Mouse (Mus musculus) bone marrow, adult 2 months (tissue): Measurements from ENCODE around the gene Pkp2. TPM values are rescaled to one million over a fixed set of nuclear protein-coding genes. Genes with fewer than 3 reads are reported as not detected.
"Not testable (repeated sequence)": the region's sequence is repeated elsewhere in the genome, so short reads cannot be mapped to it uniquely, and the experiment has no call there.

Experiments used
- H3K27ac ChIP-seq: fragments of 200-500 bp; 2 replicates; pipeline ENCODE4 v1.5.1; 2012; ENCODE audit warnings: low read depth, mild to moderate bottlenecking, control low read depth, inconsistent platforms, low read length; ENCODE audit not compliant: control insufficient read depth, poor library complexity, insufficient read depth
- H3K4me1 ChIP-seq: fragments of 200-500 bp; 2 replicates; pipeline ENCODE4 v1.6.1; 2011; ENCODE audit warnings: low read length; ENCODE audit not compliant: control insufficient read depth, insufficient read depth
- H3K4me3 ChIP-seq: fragments of 200-500 bp; replicated peaks from 2 replicates; pipeline ENCODE3; 2011; ENCODE audit warnings: mild to moderate bottlenecking, low read depth, low read length, control low read depth; ENCODE audit not compliant: control insufficient read depth
- CTCF ChIP-seq: fragments of 200-500 bp; IDR thresholded peaks from 2 replicates; pipeline ENCODE4 v1.5.1; 2011; ENCODE audit warnings: low read length, control low read depth; ENCODE audit not compliant: control insufficient read depth, insufficient read depth
- POLR2A ChIP-seq: fragments of 200-500 bp; IDR thresholded peaks from 2 replicates; pipeline ENCODE4 v1.6.1; 2011; ENCODE audit warnings: low read depth, mild to moderate bottlenecking, control low read depth, low read length, borderline replicate concordance; ENCODE audit not compliant: control insufficient read depth
- WGBS: fragments of 180-500 bp; shearing (Covaris S2); methylation state at CpG from one replicate; pipeline ENCODE4 v1.1.7; 2018; 5-methylcytosine and 5-hydroxymethylcytosine counted together
- polyA plus RNA-seq: library from polyadenylated mRNA; stranded (reverse); fragments of >200 nt; gene quantifications from 2 replicates; pipeline ENCODE4 v1.2.4, GENCODE M21; 2011; ENCODE audit warnings: low replicate concordance; ENCODE audit not compliant: missing spikeins, insufficient read depth, insufficient read length

The Pkp2 gene
- 2.7 TPM in 1 of 2 replicates, not detected in the other for polyA plus RNA-seq

DNA sequence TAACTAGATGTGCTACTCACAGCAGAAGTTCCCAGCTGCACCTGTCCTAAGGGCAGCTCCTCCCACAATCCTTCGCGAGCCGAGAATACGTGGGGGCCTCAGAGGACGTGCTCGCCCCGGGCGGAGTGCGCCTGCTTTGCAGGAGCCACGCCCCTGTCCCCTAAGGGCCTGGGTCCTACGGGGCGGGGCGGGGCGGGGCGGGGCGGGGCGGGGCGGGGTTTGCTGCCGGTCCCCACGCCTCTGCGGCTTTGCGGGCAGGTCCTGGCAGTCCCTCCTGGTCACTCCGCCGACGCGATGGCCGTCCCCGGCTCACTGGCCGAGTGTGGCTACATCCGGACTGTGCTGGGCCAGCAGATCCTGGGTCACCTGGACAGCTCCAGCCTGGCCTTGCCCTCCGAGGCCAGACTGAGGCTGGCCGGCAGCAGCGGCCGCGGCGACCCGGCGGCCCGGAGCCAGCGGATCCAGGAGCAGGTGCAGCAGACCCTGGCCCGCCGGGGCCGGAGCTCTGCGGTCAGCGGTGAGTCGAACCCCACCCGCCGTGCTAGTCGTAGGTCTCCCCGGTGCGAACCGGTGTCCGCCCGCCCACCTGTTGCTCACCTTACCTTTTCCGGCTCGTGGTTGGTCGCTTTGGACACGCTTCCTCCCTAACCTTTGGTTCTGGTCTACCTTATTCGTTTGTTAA is at the start of gene Pkp2:
Gene Pkp2, plus strand, starts transcription at position 240 of the 682 bp plus-strand sequence.
- Histone ChIP-seq H3K4me1 (no peaks in the 10 kb centered on the region), H3K4me3 (peak within 1 kb of the TSS; percentile 25), H3K27ac (no peak within 1 kb of the TSS)
- no peak for TF ChIP-seq POLR2A
- no peak for TF ChIP-seq CTCF
- under 1% methylated on average over 59 of the region's 59 CpGs for WGBS

DNA sequence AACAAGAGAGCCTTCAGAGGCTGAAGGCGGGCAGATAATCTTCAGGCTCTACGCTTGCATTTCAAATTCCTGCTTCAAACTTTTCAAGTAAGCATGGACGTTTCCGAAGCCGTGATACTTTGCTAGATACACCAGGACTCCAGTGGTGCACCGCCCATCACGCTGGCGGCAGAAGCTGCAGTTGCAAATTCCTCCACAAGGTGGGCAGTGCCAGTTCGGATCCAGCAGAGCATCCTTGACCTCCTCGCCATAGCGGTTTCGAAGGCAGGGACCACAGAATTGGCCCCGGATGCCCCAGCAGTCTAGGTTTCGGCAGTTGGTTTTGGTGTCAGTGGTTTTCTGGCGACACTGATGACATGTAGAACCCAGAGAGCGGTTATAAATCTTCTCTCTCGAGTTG is 15.7 kb upstream of the Pkp2 start:
- Histone ChIP-seq H3K4me3 (no peak overlapping the region), H3K27ac (no peak overlapping the region), H3K4me1 (no peaks in the 10 kb centered on the region)
- TF ChIP-seq CTCF (no peak), POLR2A (no peak)
- WGBS, result 60% methylated on average over 17 of the region's 17 CpGs

DNA sequence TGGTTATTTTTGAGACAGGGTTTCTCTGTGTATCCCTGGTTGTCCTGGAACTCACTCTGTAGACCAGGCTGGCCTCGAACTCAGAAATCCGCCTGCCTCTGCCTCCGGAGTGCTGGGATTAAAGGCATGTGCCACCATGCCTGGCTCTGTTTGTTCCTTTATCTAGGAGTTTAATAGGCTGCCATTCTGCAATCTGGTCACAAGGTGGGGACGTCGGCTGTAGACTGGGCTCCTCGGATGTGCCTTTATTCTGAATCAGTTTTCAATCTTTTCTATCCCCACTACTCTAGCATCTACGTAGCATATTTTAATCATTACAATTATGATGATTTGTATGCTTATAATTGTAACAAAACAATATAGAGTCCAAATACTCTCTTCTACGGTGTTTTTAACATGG is 11.1 kb upstream of the Pkp2 start:
- WGBS, result 29% methylated on average over 8 of the region's 8 CpGs
- not testable (repeated sequence) for H3K4me3 ChIP-seq, H3K27ac ChIP-seq, H3K4me1 ChIP-seq
- TF ChIP-seq CTCF, result peak; percentile 48

DNA sequence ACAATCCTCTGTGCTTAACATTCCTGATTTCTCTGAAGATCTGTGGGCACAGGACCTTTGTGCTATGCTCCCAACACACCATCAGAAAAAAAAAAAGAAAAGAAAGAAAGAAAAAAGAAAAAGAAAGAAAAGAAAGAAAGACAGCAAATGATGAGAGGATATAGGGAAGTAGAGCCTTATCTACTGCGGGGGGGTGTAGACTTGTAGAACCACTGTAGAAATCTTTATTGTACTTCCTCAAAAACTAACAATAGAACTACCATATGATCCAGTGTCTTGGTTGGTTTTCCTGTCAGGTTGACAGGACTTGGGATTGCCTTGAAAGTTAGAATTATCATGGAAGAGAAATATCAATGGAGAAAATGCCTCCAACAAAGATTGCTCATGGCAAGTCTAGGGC is 8.5 kb upstream of the Pkp2 start:
- Histone ChIP-seq H3K27ac (no peak overlapping the region), H3K4me1 (no peaks in the 10 kb centered on the region), H3K4me3 (no peak overlapping the region)
- no peak for TF ChIP-seq POLR2A
- no peak for TF ChIP-seq CTCF
- 12% methylated on average over 1 of the region's 1 CpGs for WGBS

DNA sequence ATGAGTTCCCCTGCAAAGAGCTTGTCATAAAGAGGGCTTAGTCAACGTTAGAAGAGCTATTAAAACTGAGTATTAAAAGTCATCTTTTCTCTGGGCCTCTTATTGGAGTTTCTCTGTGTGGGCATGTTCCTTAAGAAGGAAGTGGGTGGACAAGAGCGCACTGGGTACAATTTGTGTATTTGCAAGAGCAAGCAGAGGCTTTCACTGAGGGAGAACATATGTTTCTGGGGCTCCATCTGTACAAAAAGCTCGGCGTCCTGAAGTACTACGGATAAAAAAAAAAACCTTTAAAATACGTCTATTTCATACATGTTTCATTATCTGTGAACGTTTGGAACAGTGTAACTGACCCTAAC is 417 bp upstream of the Pkp2 start:
- no peak for TF ChIP-seq POLR2A
- no peak for TF ChIP-seq CTCF
- no peak overlapping the region for H3K4me3 ChIP-seq
- 3% methylated on average over 7 of the region's 7 CpGs for WGBS

DNA sequence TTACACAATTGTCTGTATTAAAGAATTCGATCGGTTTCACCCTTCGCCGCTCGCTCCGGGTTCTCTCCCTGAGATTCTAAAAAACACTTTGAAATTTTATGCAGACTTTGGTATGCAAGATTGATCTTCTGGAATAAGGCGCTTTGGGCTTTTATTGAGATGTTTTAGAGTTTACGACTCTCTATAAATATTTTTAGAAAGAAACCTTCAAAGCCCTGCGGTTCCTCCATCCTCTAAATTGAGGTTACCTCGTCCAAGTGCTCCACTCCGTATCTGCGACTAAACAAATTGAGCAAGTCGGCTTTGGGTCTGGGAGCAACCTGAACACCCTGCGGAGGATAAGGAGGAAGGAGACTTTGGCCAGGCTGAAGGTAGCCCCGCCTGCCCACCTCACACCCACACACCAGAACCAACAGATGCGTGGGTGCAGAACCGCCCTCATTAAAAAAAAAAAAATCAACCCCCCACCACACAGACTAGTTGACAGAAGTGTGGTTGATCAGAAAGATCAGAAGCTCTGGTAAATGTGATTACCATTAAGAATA is 715 bp downstream of the Pkp2 start:
- Histone ChIP-seq H3K4me1 (no peaks in the 10 kb centered on the region), H3K27ac (no peak overlapping the region), H3K4me3 (no peak overlapping the region)
- WGBS, result 2% methylated on average over 17 of the region's 17 CpGs
- no peak for TF ChIP-seq CTCF

More for the DNA sequence above, 417 bp upstream of the Pkp2 start:
- Histone ChIP-seq H3K27ac (no peak overlapping the region), H3K4me1 (no peaks in the 10 kb centered on the region)

DNA sequence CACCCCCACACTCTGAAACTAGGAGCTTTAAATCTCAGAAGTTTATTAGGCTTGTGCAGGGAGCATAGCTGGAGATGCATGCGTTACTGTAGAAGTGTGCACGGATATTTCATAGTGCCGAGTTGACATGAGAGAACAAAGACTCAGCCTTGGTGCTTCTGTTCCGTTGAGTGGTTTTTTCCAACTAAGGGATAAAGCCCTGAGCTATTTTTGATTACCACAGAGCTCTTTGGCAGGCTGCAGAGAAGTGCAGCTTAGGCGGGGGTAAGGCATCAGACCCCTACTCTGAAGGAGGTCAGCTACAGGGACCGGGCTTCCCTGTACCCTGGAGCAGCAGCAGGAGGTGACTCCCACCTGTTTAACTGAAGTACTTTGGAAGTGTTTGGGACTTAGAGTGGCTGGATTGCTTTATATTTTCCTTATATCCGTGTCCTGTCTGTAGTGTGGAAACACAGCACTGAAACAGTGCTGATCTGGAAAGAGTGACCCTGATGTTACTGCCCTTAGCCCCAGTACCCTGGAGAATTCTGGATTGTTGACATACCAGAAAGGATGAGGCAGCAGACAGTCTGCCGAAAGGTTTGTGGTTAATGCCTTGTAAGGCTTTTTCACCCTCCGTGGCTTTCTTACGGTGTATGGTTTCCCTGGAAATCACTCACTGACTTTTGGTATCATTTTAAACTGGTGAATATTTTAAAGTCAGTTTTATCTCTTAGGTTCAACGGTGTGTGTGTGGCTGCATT is 2.7 kb downstream of the Pkp2 start:
- Histone ChIP-seq H3K27ac (no peak overlapping the region), H3K4me1 (no peaks in the 10 kb centered on the region), H3K4me3 (no peak overlapping the region)
- TF ChIP-seq CTCF, result no peak
- no peak for TF ChIP-seq POLR2A
- WGBS, result 38% methylated on average over 11 of the region's 11 CpGs

DNA sequence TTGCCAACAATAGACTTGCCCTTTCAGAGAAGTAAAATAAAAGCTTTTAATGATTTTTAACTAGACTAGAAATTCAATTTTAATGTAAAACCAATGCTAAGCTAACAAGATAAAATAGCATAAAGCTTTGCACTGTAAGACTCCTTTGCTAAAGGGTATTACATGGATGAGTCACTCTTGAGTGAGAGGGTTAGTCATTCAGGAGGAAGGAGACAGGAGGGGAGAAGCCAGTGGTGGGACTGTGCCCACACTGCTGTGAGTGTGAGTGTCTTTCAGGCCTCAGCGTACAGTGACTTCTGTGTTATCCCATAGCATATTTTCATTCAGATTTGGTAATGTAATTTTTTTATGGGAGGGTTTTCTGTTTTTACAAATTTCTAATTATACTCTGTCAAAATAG is 3.8 kb downstream of the Pkp2 start:
- no peak for TF ChIP-seq POLR2A
- TF ChIP-seq CTCF, result no peak
- H3K27ac ChIP-seq, result no peak overlapping the region
- no peak overlapping the region for H3K4me3 ChIP-seq
- WGBS, result 84% methylated on average over 1 of the region's 1 CpGs
- no peaks in the 10 kb centered on the region for H3K4me1 ChIP-seq

DNA sequence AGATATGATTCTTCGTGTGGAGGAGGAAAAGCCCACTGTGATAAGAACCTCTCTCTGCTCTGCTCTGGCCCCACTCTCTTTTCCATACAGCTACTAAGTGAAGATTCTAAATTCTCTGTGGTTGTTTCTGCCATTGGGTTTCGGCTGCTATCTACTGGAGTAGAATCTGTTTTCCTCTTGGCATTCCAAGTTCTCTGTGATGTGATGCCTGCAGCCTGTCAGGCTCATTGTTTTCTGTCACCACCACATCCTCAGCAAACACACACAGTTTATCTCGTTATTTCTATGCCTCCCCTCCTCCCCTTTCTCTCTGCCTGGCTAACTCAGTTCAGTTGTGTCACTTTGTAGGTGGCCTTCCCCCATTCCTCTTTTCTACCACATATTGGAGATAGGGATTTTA is 6.7 kb downstream of the Pkp2 start:
- no peak overlapping the region for H3K4me3 ChIP-seq
- TF ChIP-seq POLR2A (no peak), CTCF (no peak)
- 45% methylated on average over 3 of the region's 3 CpGs for WGBS

More for the DNA sequence above, 6.7 kb downstream of the Pkp2 start:
- no peak overlapping the region for H3K27ac ChIP-seq
- H3K4me1 ChIP-seq, result no peaks in the 10 kb centered on the region
